Mouse (Mus musculus): ENCODE results near the gene Agbl2. TPM values are rescaled to one million over a fixed set of nuclear protein-coding genes. Genes with fewer than 3 reads are reported as not detected.

Gene Agbl2
- total RNA-seq, 2 experiments from 2014 or later: 0.42 to 0.46 TPM

- intact Hi-C loops (cut with DNase I): no loop called here
- DNase-seq: no peak
Measured at GRCm38 (mm10) chr2:90864184-90864583, 81.7 kb downstream of the Agbl2 start.

- DNase-seq: peak; percentile 67 to 79
- intact Hi-C loops (cut with DNase I): loop anchor here (2.0 to 5.0 kb wide), 2 partner anchors 194 to 236 kb away; no protein-coding TSS in a partner anchor
Measured at GRCm38 (mm10) chr2:90866524-90866923, 84.0 kb downstream of the Agbl2 start.

GRCm38 (mm10) chr2:90870136-90870601 lies 87.6 kb downstream of the Agbl2 start:
- intact Hi-C loops (cut with DNase I): no loop called here

DNA sequence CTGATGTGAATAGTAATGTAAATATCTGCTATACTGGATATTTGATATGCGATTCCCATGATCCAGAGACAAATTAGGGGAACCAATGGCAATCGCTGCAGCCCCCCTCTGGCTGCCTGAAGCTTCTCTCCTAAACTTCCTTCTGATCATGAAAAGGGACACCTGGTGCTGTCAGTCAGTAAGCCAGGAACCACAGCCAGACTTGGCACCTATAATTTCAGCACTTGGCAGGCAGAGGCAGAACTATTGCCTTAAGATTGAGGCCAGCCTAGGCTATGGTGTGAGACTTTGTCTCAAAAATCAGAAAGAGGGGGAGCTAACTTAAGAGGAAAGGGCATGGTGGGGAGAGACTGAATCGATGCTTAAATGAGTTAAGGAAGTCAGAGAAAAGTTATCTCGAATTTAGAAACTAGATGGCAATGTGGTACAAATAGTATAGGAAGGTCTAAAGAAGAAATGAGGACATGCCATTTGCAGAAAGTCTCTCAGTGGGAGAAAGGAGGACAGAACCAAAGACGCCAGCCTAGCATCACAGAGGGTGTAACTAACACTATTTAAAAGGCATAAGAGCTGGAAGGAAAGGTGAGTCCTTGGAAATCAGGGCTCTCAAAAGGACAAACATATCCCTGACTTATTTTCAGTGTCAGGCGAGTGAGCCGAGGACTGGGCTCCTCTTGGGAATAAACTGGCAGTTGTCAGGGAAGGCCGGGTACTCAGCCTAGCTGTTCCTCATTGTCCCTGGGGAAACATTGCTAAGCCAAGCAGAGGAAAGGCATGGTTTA lies 88.8 kb downstream of the Agbl2 start:
- intact Hi-C loops (cut with DNase I): no loop called here
- peak in 1 of 2 experiments; percentile 30 for DNase-seq

More at GRCm38 (mm10) chr2:90870136-90870601, 87.6 kb downstream of the Agbl2 start:
- no peak for DNase-seq

- DNase-seq: no peak
- intact Hi-C loops (cut with DNase I): no loop called here
Measured at GRCm38 (mm10) chr2:90874025-90874424, 91.5 kb downstream of the Agbl2 start.

DNA sequence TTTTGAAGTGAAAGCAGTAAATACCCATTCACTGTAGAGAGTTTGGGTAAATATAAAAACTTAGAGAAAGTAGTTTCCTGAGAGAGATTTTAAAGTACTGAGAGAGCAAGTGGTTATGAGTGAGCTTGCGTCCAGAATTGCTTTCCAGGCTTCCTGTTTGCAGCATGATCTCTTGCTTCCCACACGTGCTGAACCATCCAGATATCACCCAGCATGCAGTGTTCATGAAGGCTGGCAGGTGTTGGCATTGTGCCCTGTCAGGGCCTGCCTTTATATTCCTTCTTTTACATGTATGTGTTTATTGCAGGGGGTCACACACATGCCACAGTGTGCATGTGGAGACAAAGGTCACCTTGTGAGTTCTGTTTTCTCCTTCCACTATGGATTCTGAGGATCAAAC lies 92.7 kb downstream of the Agbl2 start:
- intact Hi-C loops (cut with DNase I): no loop called here
- DNase-seq: no peak

- intact Hi-C loops (cut with DNase I): no loop called here
- no peak for DNase-seq
Measured at GRCm38 (mm10) chr2:90877584-90878259, 95.2 kb downstream of the Agbl2 start.

DNA sequence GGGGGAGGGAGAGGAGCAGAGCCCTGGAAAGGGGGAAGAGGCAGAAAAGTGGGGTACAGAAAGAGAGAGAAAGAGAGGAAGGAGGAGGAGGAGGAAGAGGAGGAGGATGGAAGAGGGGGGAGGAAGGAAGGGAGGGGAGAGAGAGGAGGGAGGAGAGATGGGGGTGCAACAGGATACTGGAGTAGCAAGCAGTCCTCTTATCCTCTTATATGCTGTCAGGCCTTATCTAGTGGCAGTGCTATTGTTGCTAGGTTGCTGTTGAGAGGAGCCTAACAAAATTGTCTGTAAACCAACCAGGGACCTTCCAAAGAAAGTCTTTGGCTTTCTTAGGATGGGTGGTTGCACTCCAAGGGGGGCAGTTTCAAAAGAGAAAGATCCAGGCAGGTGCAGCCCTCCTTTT lies 96.9 kb downstream of the Agbl2 start:
- intact Hi-C loops (cut with DNase I): no loop called here
- DNase-seq: no peak

DNA sequence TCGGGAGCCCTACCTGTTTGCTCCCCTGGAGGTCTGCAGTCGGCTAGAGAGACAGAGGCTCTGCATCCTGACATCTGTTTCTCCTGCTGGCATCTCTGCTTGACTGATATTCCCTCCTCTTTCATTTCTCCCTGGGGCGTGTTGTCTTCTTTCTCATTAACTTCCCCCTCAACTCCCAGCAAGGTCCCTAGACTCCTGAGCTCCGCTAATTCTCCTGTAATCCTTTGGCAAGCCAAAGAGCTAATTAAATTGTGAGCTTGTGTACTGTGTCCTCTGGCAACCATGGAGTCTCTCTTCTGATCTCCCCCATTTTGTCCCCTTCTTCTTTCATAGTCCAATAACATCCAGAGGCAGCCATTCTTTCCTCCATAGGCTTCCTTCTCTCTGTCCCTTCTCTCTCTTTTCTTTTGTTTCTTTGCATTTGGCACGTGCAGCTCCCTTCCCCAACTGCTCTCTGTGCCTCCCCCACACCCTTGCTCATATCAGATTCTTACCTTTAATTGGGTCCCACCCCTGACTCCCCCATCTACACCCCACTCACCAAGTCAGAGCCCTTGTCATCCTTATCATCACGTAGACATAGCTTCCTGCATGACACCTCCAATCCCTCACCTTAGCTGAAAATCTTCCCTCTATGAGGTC lies 97.7 kb downstream of the Agbl2 start:
- DNase-seq: no peak
- intact Hi-C loops (cut with DNase I): no loop called here

GRCm38 (mm10) chr2:90881824-90882223 lies 99.3 kb downstream of the Agbl2 start:
- no peak for DNase-seq
- intact Hi-C loops (cut with DNase I): no loop called here

Other genes starting within 250 kb of the Agbl2 start
- 1 to 10 TPM; 2.7 to 3.6 TPM for gene Ptprj, start 202.1 kb upstream of the Agbl2 start, total RNA-seq (2021)
- gene Nup160, start 105.5 kb upstream of the Agbl2 start, total RNA-seq (2021): 10 to 100 TPM in 1 of 2 experiments, 1 to 10 TPM in 1; 9.9 to 13.6 TPM
- 10 to 100 TPM; 14.7 to 17.3 TPM for gene Fnbp4, start 37.4 kb upstream of the Agbl2 start, total RNA-seq (2021)
- gene Mtch2, start 64.4 kb downstream of the Agbl2 start, total RNA-seq (2021): 100 to 1,000 TPM; 133 to 153 TPM
- 1 to 10 TPM; 2.7 to 4.1 TPM for gene C1qtnf4, start 103.1 kb downstream of the Agbl2 start, total RNA-seq (2021)
- gene Kbtbd4, start 122.0 kb downstream of the Agbl2 start, total RNA-seq (2021): 10 to 100 TPM; 13.6 to 14.2 TPM
- 100 to 1,000 TPM; 448 to 474 TPM for gene Ndufs3, start 122.1 kb downstream of the Agbl2 start, total RNA-seq (2021)
- 10 to 100 TPM; 50.0 to 51.4 TPM for gene Celf1, start 157.7 kb downstream of the Agbl2 start, total RNA-seq (2021)